Mouse (Mus musculus) hematopoietic stem cell, adult 5-6 weeks (primary cell): ENCODE results near the gene Ubr2. TPM values are rescaled to one million over a fixed set of nuclear protein-coding genes. Genes with fewer than 3 reads are reported as not detected.

Source experiments
- ATAC-seq, 2 experiments: fragments of 125-278 bp in 1 of 2; replicated peaks in 1 of 2; 2 replicates each; pipeline ENCODE4 v1.8.0; 2016 to 2017; ENCODE audit warnings: inconsistent platforms in 2 of 2, mild to moderate bottlenecking in 2 of 2, moderate number of reproducible peaks in 2 of 2, low read depth in 1 of 2, moderate TSS enrichment in 1 of 2; ENCODE audit not compliant: low FRiP score in 2 of 2, poor library complexity in 2 of 2, severe bottlenecking in 2 of 2, insufficient read depth in 1 of 2, low TSS enrichment in 1 of 2
- total RNA-seq: library from RNA; stranded (forward); fragments of 172-1452, 232-1000 nt; gene quantifications from 2 replicates; pipeline ENCODE4 v1.2.3, GENCODE M21; 2017

Gene Ubr2
- total RNA-seq, 1 experiment from 2014 or later, result 36.7 TPM

- no peak for ATAC-seq
Observed at GRCm38 (mm10) chr17:47009016-47009415, 1.3 kb downstream of the Ubr2 start.

GRCm38 (mm10) chr17:47008506-47008905 lies 1.9 kb downstream of the Ubr2 start:
- ATAC-seq, result no peak

GRCm38 (mm10) chr17:47006741-47007140 lies 3.6 kb downstream of the Ubr2 start:
- ATAC-seq, result no peak

- ATAC-seq, result no peak; a peak in 1 of 4 replicates
Observed at GRCm38 (mm10) chr17:47005741-47006405, 4.5 kb downstream of the Ubr2 start.

GRCm38 (mm10) chr17:47003305-47003704 lies 7.1 kb downstream of the Ubr2 start:
- no peak for ATAC-seq

GRCm38 (mm10) chr17:47002401-47002800 lies 8.0 kb downstream of the Ubr2 start:
- ATAC-seq, result no peak

GRCm38 (mm10) chr17:46998840-46999239 lies 11.5 kb downstream of the Ubr2 start:
- ATAC-seq, result no peak

- no peak for ATAC-seq
Observed at GRCm38 (mm10) chr17:46996484-46996883, 13.9 kb downstream of the Ubr2 start.

GRCm38 (mm10) chr17:46995621-46996020 lies 14.7 kb downstream of the Ubr2 start:
- ATAC-seq, result no peak

GRCm38 (mm10) chr17:46994641-46995398 lies 15.5 kb downstream of the Ubr2 start:
- peak; percentile 37 to 72; a peak in 2 of 4 replicates for ATAC-seq

- ATAC-seq, result no peak
Observed at GRCm38 (mm10) chr17:46993625-46994024, 16.7 kb downstream of the Ubr2 start.

GRCm38 (mm10) chr17:46987631-46988030 lies 22.7 kb downstream of the Ubr2 start:
- ATAC-seq, result no peak

GRCm38 (mm10) chr17:46980050-46980449 lies 30.3 kb downstream of the Ubr2 start:
- ATAC-seq, result no peak

- no peak; a peak in 1 of 4 replicates for ATAC-seq
Observed at GRCm38 (mm10) chr17:46975183-46975582, 35.2 kb downstream of the Ubr2 start.

GRCm38 (mm10) chr17:46972603-46973002 lies 37.8 kb downstream of the Ubr2 start:
- ATAC-seq, result no peak

- no peak for ATAC-seq
Observed at GRCm38 (mm10) chr17:46966892-46967291, 43.5 kb downstream of the Ubr2 start.

- ATAC-seq, result no peak
Observed at GRCm38 (mm10) chr17:46963186-46963585, 47.2 kb downstream of the Ubr2 start.

GRCm38 (mm10) chr17:46962153-46962552 lies 48.2 kb downstream of the Ubr2 start:
- no peak for ATAC-seq

GRCm38 (mm10) chr17:46960216-46960615 lies 50.1 kb downstream of the Ubr2 start:
- no peak for ATAC-seq
